Mouse (Mus musculus): Measurements from ENCODE around the gene Nup35.

GRCm38 (mm10) chr2:80579253-80579891 is 37.7 kb upstream of the Nup35 start:
- TF ChIP-seq CTCF (IDR thresholded peaks at IDR 0.05; ENCODE audit: control insufficient read depth, insufficient read depth, insufficient replicate concordance, low read depth, low read length) (no peak), POLR2A (IDR thresholded peaks at IDR 0.05; ENCODE audit: control insufficient read depth, low read depth, low read length) (no peak)

Measured in testis, adult 2 months (tissue).